Mouse (Mus musculus): ENCODE measurements at regions not wholly inside any gene's neighbourhood (a gene's known extent, or its start where the extent isn't known, plus 50 kb on each side); places are given as distances from the start of the nearest gene placed in this dataset.

DNA sequence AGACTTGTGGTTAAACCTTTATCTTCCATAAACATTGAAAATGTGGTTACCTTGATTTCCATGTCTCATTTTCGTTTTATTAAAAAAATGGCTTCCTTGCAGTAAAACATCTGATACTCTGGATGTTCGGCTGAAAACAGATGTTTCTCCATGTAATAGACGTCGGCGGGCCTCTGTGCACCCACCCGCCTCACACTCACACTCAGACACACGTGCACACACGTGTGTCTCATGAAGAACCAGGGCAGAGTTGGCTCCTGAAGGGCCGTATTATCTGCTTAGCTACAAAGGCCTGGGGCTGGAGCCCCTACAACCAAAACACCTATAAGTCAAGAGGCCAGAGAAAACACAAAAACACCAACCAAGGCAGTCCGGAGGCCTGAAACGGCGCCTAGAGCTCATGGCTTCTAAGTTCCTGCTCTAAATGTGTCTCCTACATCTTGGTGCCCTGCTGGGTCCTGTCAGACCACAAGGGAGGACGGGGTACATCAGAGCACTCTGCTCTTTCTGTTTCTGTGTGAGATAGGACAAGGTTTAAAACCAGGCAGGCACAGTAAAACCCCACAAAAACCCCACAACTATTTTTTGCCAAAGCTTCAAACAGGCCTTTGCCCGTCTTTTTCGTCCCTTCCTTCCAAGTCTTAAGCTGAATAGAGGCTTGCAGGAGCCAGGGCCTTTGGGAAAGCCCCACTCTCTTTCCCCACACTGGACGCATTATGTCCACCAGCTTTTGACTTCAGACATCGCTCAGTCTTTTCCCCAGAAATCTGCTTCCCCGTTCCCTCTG lies 201.9 kb upstream of the Six2 start:
- no peak for TF ChIP-seq CTCF (IDR thresholded peaks at IDR 0.05; ENCODE audit: borderline replicate concordance, insufficient read depth, low read depth, low read length)
- no peak for TF ChIP-seq POLR2A (IDR thresholded peaks at IDR 0.05; ENCODE audit: borderline replicate concordance, insufficient read depth, low read length)

Data from cerebellum, adult 2 months (tissue).